Mouse (Mus musculus) cerebellum, postnatal 10 days (tissue): ENCODE measurements at regions not wholly inside any gene's neighbourhood (a gene's known extent, or its start where the extent isn't known, plus 50 kb on each side); places are given as distances from the start of the nearest gene placed in this dataset.
"Not testable (repeated sequence)": the region's sequence is repeated elsewhere in the genome, so short reads cannot be mapped to it uniquely, and the experiment has no call there.

Source experiments
- DNase-seq, 2 experiments: peaks; one replicate each; pipeline ENCODE4 v3.0.0; 2021; ENCODE audit warnings: mixed read lengths in 2 of 2

- DNase-seq: peak in 1 of 2 experiments; percentile 4
Observed at GRCm38 (mm10) chr3:134330943-134331342, 94.7 kb downstream of the Cxxc4 start.

GRCm38 (mm10) chr3:134331499-134332153, 95.3 kb downstream of the Cxxc4 start:
- peak; percentile 8 to 21 for DNase-seq

GRCm38 (mm10) chr3:134339093-134339695, 102.9 kb downstream of the Cxxc4 start:
- DNase-seq: not testable (repeated sequence)

GRCm38 (mm10) chr3:134365948-134366347, 129.7 kb downstream of the Cxxc4 start:
- DNase-seq: no peak

- DNase-seq: no peak
Observed at GRCm38 (mm10) chr3:134366761-134367160, 130.5 kb downstream of the Cxxc4 start.

- DNase-seq: no peak
Observed at GRCm38 (mm10) chr3:134368591-134368990, 132.3 kb downstream of the Cxxc4 start.

GRCm38 (mm10) chr3:134369126-134369525, 132.8 kb downstream of the Cxxc4 start:
- DNase-seq: no peak

- DNase-seq: no peak
Observed at GRCm38 (mm10) chr3:134379549-134379948, 143.3 kb downstream of the Cxxc4 start.

GRCm38 (mm10) chr3:134390472-134391336, 154.4 kb downstream of the Cxxc4 start:
- peak; percentile 82 to 84 for DNase-seq

GRCm38 (mm10) chr3:134400395-134401090, 164.3 kb downstream of the Cxxc4 start:
- no peak for DNase-seq

- DNase-seq: no peak
Observed at GRCm38 (mm10) chr3:134415606-134416328, 179.5 kb downstream of the Cxxc4 start.

GRCm38 (mm10) chr3:134427633-134428032, 191.3 kb downstream of the Cxxc4 start:
- no peak for DNase-seq

- peak; percentile 72 to 83 for DNase-seq
Observed at GRCm38 (mm10) chr3:134466611-134467010, 230.3 kb downstream of the Cxxc4 start.

GRCm38 (mm10) chr3:134487280-134487679, 251.0 kb downstream of the Cxxc4 start:
- DNase-seq: no peak

- no peak for DNase-seq
Observed at GRCm38 (mm10) chr3:134489966-134490543, 253.8 kb downstream of the Cxxc4 start.

- no peak for DNase-seq
Observed at GRCm38 (mm10) chr3:134509702-134510101, 273.4 kb downstream of the Cxxc4 start.

- DNase-seq: no peak
Observed at GRCm38 (mm10) chr3:134525795-134526194, 289.5 kb downstream of the Cxxc4 start.

- no peak for DNase-seq
Observed at GRCm38 (mm10) chr3:134560144-134560543, 268.7 kb upstream of the Tacr3 start.

GRCm38 (mm10) chr3:134578759-134579158, 250.0 kb upstream of the Tacr3 start:
- no peak for DNase-seq

GRCm38 (mm10) chr3:134588630-134589029, 240.2 kb upstream of the Tacr3 start:
- DNase-seq: peak in 1 of 2 experiments; percentile 8

- peak; percentile 76 to 80 for DNase-seq
Observed at GRCm38 (mm10) chr3:134602919-134603318, 225.9 kb upstream of the Tacr3 start.

- DNase-seq: peak; percentile 70 to 80
Observed at GRCm38 (mm10) chr3:134605356-134605771, 223.4 kb upstream of the Tacr3 start.
